Mouse (Mus musculus) heart, postnatal 4 days (tissue): ENCODE measurements at regions not wholly inside any gene's neighbourhood (a gene's known extent, or its start where the extent isn't known, plus 50 kb on each side); places are given as distances from the start of the nearest gene placed in this dataset.

Experiments
- DNase-seq: peaks from one replicate; pipeline ENCODE4 v3.0.0; 2021

GRCm38 (mm10) chr16:64391440-64392197, 210.6 kb downstream of the Csnka2ip start:
- DNase-seq = no peak

- peak; percentile 16 for DNase-seq
These were observed 233.4 kb downstream of the Csnka2ip start for GRCm38 (mm10) chr16:64368608-64369399.

GRCm38 (mm10) chr16:64347940-64348339, 254.3 kb downstream of the Csnka2ip start:
- DNase-seq = no peak

- DNase-seq = no peak
These were observed 269.2 kb downstream of the Csnka2ip start for GRCm38 (mm10) chr16:64332887-64333455.

GRCm38 (mm10) chr16:64332195-64332886, 269.9 kb downstream of the Csnka2ip start:
- DNase-seq = no peak

- DNase-seq = no peak
These were observed 272.7 kb downstream of the Csnka2ip start for GRCm38 (mm10) chr16:64329264-64330060.

- no peak for DNase-seq
These were observed 283.3 kb downstream of the Csnka2ip start for GRCm38 (mm10) chr16:64318796-64319493.

- no peak for DNase-seq
These were observed 285.4 kb downstream of the Csnka2ip start for GRCm38 (mm10) chr16:64316831-64317230.

- no peak for DNase-seq
These were observed 308.7 kb downstream of the Csnka2ip start for GRCm38 (mm10) chr16:64293507-64293906.

- DNase-seq = no peak
These were observed 316.9 kb downstream of the Csnka2ip start for GRCm38 (mm10) chr16:64285306-64285705.

GRCm38 (mm10) chr16:64275860-64276597, 326.2 kb downstream of the Csnka2ip start:
- no peak for DNase-seq

- no peak for DNase-seq
These were observed 326.8 kb downstream of the Csnka2ip start for GRCm38 (mm10) chr16:64275420-64275819.

- no peak for DNase-seq
These were observed 337.1 kb downstream of the Csnka2ip start for GRCm38 (mm10) chr16:64264960-64265736.

GRCm38 (mm10) chr16:64251155-64251554, 351.1 kb downstream of the Csnka2ip start:
- DNase-seq = no peak

GRCm38 (mm10) chr16:64248743-64249142, 353.5 kb downstream of the Csnka2ip start:
- DNase-seq = no peak

- no peak for DNase-seq
These were observed 356.3 kb downstream of the Csnka2ip start for GRCm38 (mm10) chr16:64245942-64246341.

- DNase-seq = no peak
These were observed 360.4 kb upstream of the Epha3 start for GRCm38 (mm10) chr16:64224336-64224735.

- DNase-seq = no peak
These were observed 352.7 kb upstream of the Epha3 start for GRCm38 (mm10) chr16:64216671-64217070.

- DNase-seq = no peak
These were observed 347.9 kb upstream of the Epha3 start for GRCm38 (mm10) chr16:64211895-64212294.
